Mouse (Mus musculus) macrophage (primary cell): ENCODE measurements around the gene Slc39a11. TPM values are rescaled to one million over a fixed set of nuclear protein-coding genes. Genes with fewer than 3 reads are reported as not detected.

Experiments
- H3K27ac ChIP-seq: fragments of 350-480 bp; formaldehyde crosslinking; 2 replicates; pipeline ENCODE4 v1.9.0; 2021
- H3K36me3 ChIP-seq: fragments of 350-480 bp; formaldehyde crosslinking; 2 replicates; pipeline ENCODE4 v1.9.0; 2021; ENCODE audit errors: inconsistent target
- H3K4me3 ChIP-seq: fragments of 350-480 bp; formaldehyde crosslinking; 2 replicates; pipeline ENCODE4 v1.9.0; 2021; ENCODE audit errors: inconsistent target
- H3K79me2 ChIP-seq: fragments of 350-480 bp; formaldehyde crosslinking; 2 replicates; pipeline ENCODE4 v1.9.0; 2021; ENCODE audit errors: inconsistent target
- WGBS: methylation state at CpG from one replicate; pipeline ENCODE4 v1.1.7; 2026; ENCODE audit warnings: inconsistent platforms; ENCODE audit not compliant: missing documents; 5-methylcytosine and 5-hydroxymethylcytosine counted together
- polyA plus RNA-seq: library from polyadenylated mRNA; stranded (reverse); fragments of 250-400 nt; gene quantifications from 3 replicates; pipeline ENCODE4 v1.2.4, GENCODE M21; 2018; ENCODE audit warnings: inconsistent platforms

Slc39a11 gene
- polyA plus RNA-seq, 1 experiment from 2014 or later = 21.0 TPM

GRCm38 (mm10) chr11:113268831-113269319, 381.0 kb downstream of the Slc39a11 start:
- WGBS = 95% methylated on average over 8 of the region's 8 CpGs
- no peak overlapping the region for H3K4me3 ChIP-seq
- no peaks in the 10 kb centered on the region for H3K36me3 ChIP-seq
- H3K27ac ChIP-seq = no peak overlapping the region
- H3K79me2 ChIP-seq = no peaks in the 10 kb centered on the region

- Histone ChIP-seq H3K36me3 (no peaks in the 10 kb centered on the region), H3K4me3 (no peak overlapping the region), H3K79me2 (no peaks in the 10 kb centered on the region), H3K27ac (no peak overlapping the region)
- 93% methylated on average over 17 of the region's 17 CpGs for WGBS
Observed at GRCm38 (mm10) chr11:113267516-113268230, 382.2 kb downstream of the Slc39a11 start.

- WGBS = 91% methylated on average over 4 of the region's 4 CpGs
- Histone ChIP-seq H3K36me3 (no peaks in the 10 kb centered on the region), H3K27ac (no peak overlapping the region), H3K4me3 (no peak overlapping the region), H3K79me2 (no peaks in the 10 kb centered on the region)
Observed at GRCm38 (mm10) chr11:113266706-113267105, 383.2 kb downstream of the Slc39a11 start.

- 75% methylated on average over 3 of the region's 3 CpGs for WGBS
- Histone ChIP-seq H3K4me3 (no peak overlapping the region), H3K27ac (no peak overlapping the region), H3K36me3 (no peaks in the 10 kb centered on the region), H3K79me2 (no peaks in the 10 kb centered on the region)
Observed at GRCm38 (mm10) chr11:113265567-113265966, 384.3 kb downstream of the Slc39a11 start.

- H3K36me3 ChIP-seq = no peaks in the 10 kb centered on the region
Observed at GRCm38 (mm10) chr11:113263971-113264370, 385.9 kb downstream of the Slc39a11 start.

GRCm38 (mm10) chr11:113262062-113262461, 387.8 kb downstream of the Slc39a11 start:
- H3K36me3 ChIP-seq = no peaks in the 10 kb centered on the region
- no peaks in the 10 kb centered on the region for H3K79me2 ChIP-seq
- no peak overlapping the region for H3K27ac ChIP-seq
- WGBS = 85% methylated on average over 8 of the region's 8 CpGs
- no peak overlapping the region for H3K4me3 ChIP-seq

More at GRCm38 (mm10) chr11:113263971-113264370, 385.9 kb downstream of the Slc39a11 start:
- Histone ChIP-seq H3K79me2 (no peaks in the 10 kb centered on the region), H3K4me3 (no peak overlapping the region), H3K27ac (no peak overlapping the region)
- WGBS = 96% methylated on average over 7 of the region's 7 CpGs

- 91% methylated on average over 4 of the region's 4 CpGs for WGBS
- Histone ChIP-seq H3K79me2 (no peaks in the 10 kb centered on the region), H3K4me3 (no peak overlapping the region), H3K27ac (no peak overlapping the region), H3K36me3 (no peaks in the 10 kb centered on the region)
Observed at GRCm38 (mm10) chr11:113261421-113261820, 388.5 kb downstream of the Slc39a11 start.

- Histone ChIP-seq H3K79me2 (no peaks in the 10 kb centered on the region), H3K27ac (no peak overlapping the region), H3K4me3 (no peak overlapping the region), H3K36me3 (no peaks in the 10 kb centered on the region)
- WGBS = 96% methylated on average over 14 of the region's 14 CpGs
Observed at GRCm38 (mm10) chr11:113259712-113260382, 390.0 kb downstream of the Slc39a11 start.

- no peak overlapping the region for H3K4me3 ChIP-seq
- no peaks in the 10 kb centered on the region for H3K79me2 ChIP-seq
- 89% methylated on average over 6 of the region's 6 CpGs for WGBS
- H3K36me3 ChIP-seq = no peaks in the 10 kb centered on the region
- H3K27ac ChIP-seq = no peak overlapping the region
Observed at GRCm38 (mm10) chr11:113258016-113258415, 391.9 kb downstream of the Slc39a11 start.

GRCm38 (mm10) chr11:113254653-113255052, 395.2 kb downstream of the Slc39a11 start:
- 92% methylated on average over 6 of the region's 6 CpGs for WGBS
- no peak overlapping the region for H3K4me3 ChIP-seq

GRCm38 (mm10) chr11:113253169-113253568, 396.7 kb downstream of the Slc39a11 start:
- no peaks in the 10 kb centered on the region for H3K36me3 ChIP-seq
- H3K79me2 ChIP-seq = no peaks in the 10 kb centered on the region
- H3K27ac ChIP-seq = no peak overlapping the region
- WGBS = 96% methylated on average over 3 of the region's 4 CpGs
- no peak overlapping the region for H3K4me3 ChIP-seq

More at GRCm38 (mm10) chr11:113254653-113255052, 395.2 kb downstream of the Slc39a11 start:
- no peaks in the 10 kb centered on the region for H3K79me2 ChIP-seq
- no peak overlapping the region for H3K27ac ChIP-seq
- no peaks in the 10 kb centered on the region for H3K36me3 ChIP-seq

- no peak overlapping the region for H3K27ac ChIP-seq
- WGBS = 66% methylated on average over 7 of the region's 7 CpGs
- no peak overlapping the region for H3K4me3 ChIP-seq
- no peaks in the 10 kb centered on the region for H3K79me2 ChIP-seq
- H3K36me3 ChIP-seq = no peaks in the 10 kb centered on the region
Observed at GRCm38 (mm10) chr11:113251172-113251571, 398.7 kb downstream of the Slc39a11 start.

GRCm38 (mm10) chr11:113246475-113246874, 403.4 kb downstream of the Slc39a11 start:
- no peak overlapping the region for H3K27ac ChIP-seq
- H3K79me2 ChIP-seq = no peaks in the 10 kb centered on the region
- WGBS = 93% methylated on average over 9 of the region's 9 CpGs
- H3K36me3 ChIP-seq = no peaks in the 10 kb centered on the region
- no peak overlapping the region for H3K4me3 ChIP-seq

- no peaks in the 10 kb centered on the region for H3K79me2 ChIP-seq
- no peaks in the 10 kb centered on the region for H3K36me3 ChIP-seq
- H3K4me3 ChIP-seq = no peak overlapping the region
- no peak overlapping the region for H3K27ac ChIP-seq
- WGBS = 97% methylated on average over 10 of the region's 10 CpGs
Observed at GRCm38 (mm10) chr11:113245666-113246065, 404.2 kb downstream of the Slc39a11 start.

GRCm38 (mm10) chr11:113234432-113234831, 415.4 kb downstream of the Slc39a11 start:
- no peak overlapping the region for H3K27ac ChIP-seq
- no peaks in the 10 kb centered on the region for H3K36me3 ChIP-seq
- 56% methylated on average over 2 of the region's 2 CpGs for WGBS
- no peaks in the 10 kb centered on the region for H3K79me2 ChIP-seq
- no peak overlapping the region for H3K4me3 ChIP-seq
